Mouse (Mus musculus): Measurements from ENCODE around the gene Acsl4. TPM values are rescaled to one million over a fixed set of nuclear protein-coding genes. Genes with fewer than 3 reads are reported as not detected.

Gene Acsl4
- polyA plus RNA-seq (2012; rRNA removed), result 0.33 and 0.62 TPM in 2 replicates

GRCm38 (mm10) chrX:142390247-142390908 is at the start of gene Acsl4:
Gene Acsl4, minus strand, starts transcription at chrX:142390535.

GRCm38 (mm10) chrX:142305869-142306581 is 84.3 kb downstream of the Acsl4 start, which contains the start of gene Kcne1l:
Gene Kcne1l, minus strand, starts transcription at chrX:142306294.

Other genes with a start within 250 kb of the Acsl4 start
- gene Gucy2f, start 193.6 kb downstream of the Acsl4 start, polyA plus RNA-seq (2012; rRNA removed), result not detected in 2 replicates
- 0.22 and 0.56 TPM in 2 replicates for gene Nxt2, start 163.8 kb downstream of the Acsl4 start, polyA plus RNA-seq (2012; rRNA removed)
- gene Kcne1l, start 84.2 kb downstream of the Acsl4 start, polyA plus RNA-seq (2012; rRNA removed), result 0.14 and 0.42 TPM in 2 replicates